Mouse (Mus musculus) intestine, embryonic 14.5 days (tissue): Measurements from ENCODE around the gene Zfp865. TPM values are rescaled to one million over a fixed set of nuclear protein-coding genes. Genes with fewer than 3 reads are reported as not detected.

Source experiments
- ATAC-seq: fragments of 200-750 bp; cut with Nextera tagmentation; replicated peaks from 2 replicates; pipeline ENCODE4 v1.8.0; 2017; ENCODE audit warnings: low read depth, moderate number of reproducible peaks, moderate TSS enrichment, moderate library complexity; ENCODE audit not compliant: low FRiP score, low TSS enrichment
- DNase-seq: peaks from one replicate; pipeline ENCODE4 v3.0.0-alpha.2; 2018; ENCODE audit warnings: low spot score
- H3K27ac ChIP-seq: fragments of 300-500 bp; sonication (generic); 2 replicates; pipeline ENCODE4 v1.5.1; 2014; ENCODE audit warnings: low read depth, mild to moderate bottlenecking, control low read depth
- H3K27me3 ChIP-seq: fragments of 300-500 bp; sonication (generic); replicated peaks from 2 replicates; pipeline ENCODE4 v1.6.1; 2014; ENCODE audit warnings: low read length, control low read depth; ENCODE audit not compliant: control insufficient read depth, insufficient read depth
- H3K36me3 ChIP-seq: fragments of 300-500 bp; sonication (generic); 2 replicates; pipeline ENCODE4 v1.6.1; 2014; ENCODE audit warnings: low read length, control low read depth; ENCODE audit not compliant: control insufficient read depth, insufficient read depth
- H3K4me1 ChIP-seq: fragments of 300-500 bp; sonication (generic); replicated peaks from 2 replicates; pipeline ENCODE4 v1.6.1; 2014; ENCODE audit warnings: low read length, control low read depth, mixed read lengths; ENCODE audit not compliant: control insufficient read depth, insufficient read depth
- H3K4me2 ChIP-seq: fragments of 300-500 bp; sonication (generic); 2 replicates; pipeline ENCODE4 v1.6.1; 2014; ENCODE audit warnings: low read length
- H3K4me3 ChIP-seq: fragments of 300-500 bp; sonication (generic); 2 replicates; pipeline ENCODE4 v1.5.1; 2014; ENCODE audit warnings: low read depth, low read length, control low read depth, mixed read lengths
- H3K9ac ChIP-seq: fragments of 300-500 bp; sonication (generic); 2 replicates; pipeline ENCODE4 v1.6.1; 2014; ENCODE audit warnings: mild to moderate bottlenecking, low read length
- H3K9me3 ChIP-seq: fragments of 300-500 bp; sonication (generic); 2 replicates; pipeline ENCODE4 v1.6.1; 2016; ENCODE audit warnings: low read length, control low read depth; ENCODE audit not compliant: control insufficient read depth
- WGBS: fragments of 180-500 bp; shearing (Covaris S2); extraction: QIAGEN DNeasy Blood & Tissue Kit; methylation state at CpG from one replicate; pipeline ENCODE4 v1.1.7; 2014; 5-methylcytosine and 5-hydroxymethylcytosine counted together
- polyA plus RNA-seq: library from polyadenylated mRNA; unstranded; fragments of >200 nt; fragmentation: Nextera tagmentation; extraction: Ambion mirVana; gene quantifications from 2 replicates; pipeline ENCODE4 v1.2.1, GENCODE M21; 2014

Zfp865 gene
- polyA plus RNA-seq, 1 experiment from 2014 or later: 7.2 TPM

DNA sequence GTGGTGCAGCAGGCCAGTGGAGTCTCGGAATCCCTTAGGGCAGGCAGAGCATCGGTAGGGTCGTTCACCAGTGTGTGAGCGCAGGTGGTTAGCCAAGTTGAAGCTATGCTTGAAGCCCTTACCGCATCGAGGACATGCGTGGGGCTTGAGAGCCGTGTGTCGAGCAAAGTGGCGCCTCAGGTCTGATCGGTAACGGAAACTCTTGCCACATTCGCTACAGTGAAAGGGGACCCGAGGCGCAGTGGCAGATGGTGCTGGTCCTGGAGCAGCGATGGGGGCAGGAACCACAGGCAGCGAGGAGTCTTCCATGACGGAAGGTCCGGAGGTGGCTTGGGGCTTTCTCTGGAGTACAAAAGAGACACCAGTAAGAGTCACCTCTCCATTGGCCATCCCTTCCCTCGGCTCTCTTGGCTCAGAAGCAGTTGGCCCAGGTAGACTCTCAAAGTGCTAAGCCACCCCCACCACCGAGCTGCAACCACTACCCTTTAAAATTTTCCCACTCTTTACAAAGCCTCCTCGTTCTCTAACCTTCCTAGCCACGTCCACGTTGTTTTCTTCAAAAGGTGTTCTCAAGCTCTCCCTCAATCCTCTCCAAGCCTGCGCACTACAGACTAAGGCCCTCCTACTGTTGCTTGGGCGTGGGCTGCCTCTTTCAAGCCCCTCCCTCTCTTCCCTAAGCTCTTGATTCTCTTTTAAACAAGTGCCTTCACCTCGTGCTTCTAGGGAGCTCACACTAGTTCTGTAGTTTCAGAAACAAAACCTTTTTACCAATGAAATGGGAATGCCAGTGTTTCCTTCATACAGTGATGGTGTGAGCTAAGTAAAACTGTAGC lies 7.3 kb upstream of the Zfp865 start:
- DNase-seq (no peak), ATAC-seq (no peak)
- Histone ChIP-seq H3K27me3 (no peaks in the 10 kb centered on the region), H3K27ac (no peak overlapping the region), H3K4me2 (peak overlapping the region; percentile 50), H3K9me3 (peaks cover 2% of the 10 kb centered on the region), H3K4me3 (peak overlapping the region; percentile 64; the same call in 1 of the 2 replicates), H3K9ac (no peak overlapping the region), H3K36me3 (peaks cover 51% of the 10 kb centered on the region), H3K4me1 (peaks cover 6% of the 10 kb centered on the region; the same call in 1 of the 2 replicates)
- WGBS: 90% methylated on average over 27 of the region's 27 CpGs

DNA sequence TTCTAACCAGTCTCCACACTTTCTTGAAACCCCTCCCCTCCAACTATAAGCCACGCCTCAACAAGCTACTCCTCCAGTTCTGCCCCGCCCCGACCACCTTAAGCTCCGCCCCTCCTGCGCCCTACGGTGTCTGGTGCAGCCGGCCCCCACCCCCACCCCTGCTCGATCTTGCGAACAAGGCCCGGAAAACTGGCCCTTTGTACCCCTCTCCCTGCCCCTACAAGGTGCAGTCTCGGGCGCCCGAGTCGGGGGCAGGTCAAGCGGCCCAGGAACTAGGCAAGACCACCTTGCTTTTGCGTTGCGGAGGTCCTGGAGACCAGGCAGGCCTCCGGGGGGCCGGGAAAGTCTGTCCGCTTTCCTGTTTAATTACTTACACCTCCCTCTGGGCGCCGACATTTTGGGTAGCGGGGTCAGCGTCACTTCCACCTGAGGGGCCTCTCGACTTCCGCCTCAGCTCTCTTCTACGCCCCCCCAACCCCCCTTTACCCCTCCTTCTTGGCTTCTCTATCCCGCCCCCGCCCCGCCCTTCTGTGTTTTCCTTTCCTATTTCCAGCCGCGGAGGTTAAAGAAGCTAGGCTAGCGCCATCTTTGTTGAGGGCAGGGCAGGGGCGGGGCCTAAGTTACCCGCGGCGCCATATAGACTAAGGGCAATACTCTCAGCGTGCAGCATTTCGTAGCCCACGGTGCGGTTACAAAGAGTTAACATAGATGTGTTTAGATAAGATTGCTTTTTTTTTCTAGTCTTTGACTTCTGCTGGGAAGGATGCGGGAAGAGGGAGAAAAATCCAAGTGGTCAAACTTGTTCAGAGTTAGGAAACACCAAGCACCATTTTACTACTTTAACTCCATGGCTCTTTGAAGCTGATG lies 5.7 kb upstream of the Zfp865 start, which contains the start of the genes Zfp524 and Fiz1:
TSS of gene Zfp524 (plus strand) at position 165 of the 867 bp plus-strand sequence.
TSS of gene Fiz1 (minus strand) at position 447 of the 867 bp plus-strand sequence.
- ATAC-seq (peak; percentile 85), DNase-seq (peak; percentile 98)
- WGBS: under 1% methylated on average over 42 of the region's 42 CpGs
- Histone ChIP-seq H3K4me2 (peak within 1 kb of the TSS; percentile 63), H3K27me3 (no peaks in the 10 kb centered on the region), H3K9me3 (peaks cover 2% of the 10 kb centered on the region; the same call in 1 of the 2 replicates), H3K4me3 (peak within 1 kb of the TSS; percentile 64), H3K4me1 (peaks cover 10% of the 10 kb centered on the region; the same call in 1 of the 2 replicates), H3K9ac (peak within 1 kb of the TSS; percentile 80), H3K27ac (peak within 1 kb of the TSS; percentile 98), H3K36me3 (peaks cover 38% of the 10 kb centered on the region)

DNA sequence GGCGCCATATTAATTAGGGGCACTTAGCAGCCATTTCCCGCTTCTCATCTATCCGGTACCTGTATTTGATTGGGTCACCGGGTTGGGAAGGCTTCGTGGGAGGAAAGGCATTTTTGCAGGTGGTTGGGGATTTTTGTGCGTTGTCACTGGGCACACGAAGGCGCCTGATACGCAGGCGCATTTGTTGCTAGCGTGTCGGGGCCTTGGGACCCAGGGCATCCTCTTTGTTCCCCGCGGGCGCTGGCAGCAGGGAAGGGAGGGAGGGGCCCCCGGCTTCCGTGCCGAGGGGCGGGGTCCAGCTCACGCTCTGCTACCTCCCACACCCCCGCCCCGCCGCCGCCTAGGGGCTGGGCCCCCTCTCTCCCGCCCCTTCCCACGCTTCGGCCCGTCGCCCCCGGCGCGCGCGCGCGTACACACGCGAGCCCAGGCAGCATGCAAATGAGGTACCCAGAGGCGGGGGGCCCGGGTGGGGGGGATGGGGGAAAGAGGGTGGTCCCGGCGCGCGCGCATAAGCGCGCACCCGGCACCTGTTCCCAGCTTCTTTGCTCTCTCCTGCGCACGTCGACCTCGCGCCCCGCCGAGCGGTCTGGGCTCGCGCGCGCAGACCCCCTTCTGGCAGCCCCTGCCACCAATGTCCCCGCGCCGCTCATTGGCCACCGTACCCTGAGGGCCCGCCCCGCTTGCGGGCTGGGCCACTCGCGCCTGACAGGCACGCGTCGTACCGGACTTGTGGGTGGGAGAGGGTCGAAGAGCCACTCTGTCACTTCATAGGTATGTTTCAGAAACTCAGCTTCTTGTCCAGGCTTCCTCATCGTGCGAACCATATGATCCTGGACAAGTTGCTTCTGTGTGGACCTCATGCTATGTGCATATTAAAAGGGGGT lies 4.8 kb upstream of the Zfp865 start, which contains the start of gene Gm44973:
TSS of gene Gm44973 (plus strand) at position 379 of the 884 bp plus-strand sequence.
- peak; percentile 75 for ATAC-seq
- Histone ChIP-seq H3K27ac (peak within 1 kb of the TSS; percentile 98), H3K9ac (peak within 1 kb of the TSS; percentile 80), H3K9me3 (peaks cover 2% of the 10 kb centered on the region; the same call in 1 of the 2 replicates), H3K27me3 (no peaks in the 10 kb centered on the region), H3K4me1 (peaks cover 11% of the 10 kb centered on the region; the same call in 1 of the 2 replicates), H3K4me3 (peak within 1 kb of the TSS; percentile 64), H3K36me3 (peaks cover 30% of the 10 kb centered on the region), H3K4me2 (peak within 1 kb of the TSS; percentile 63)
- DNase-seq: peak; percentile 97
- under 1% methylated on average over 52 of the region's 76 CpGs for WGBS

- ATAC-seq (no peak), DNase-seq (no peak)
- Histone ChIP-seq H3K27me3 (no peaks in the 10 kb centered on the region), H3K27ac (peak overlapping the region; percentile 98), H3K4me1 (peaks cover 12% of the 10 kb centered on the region), H3K36me3 (peaks cover 23% of the 10 kb centered on the region), H3K4me2 (peak overlapping the region; percentile 63), H3K9ac (peak overlapping the region; percentile 76), H3K4me3 (peak overlapping the region; percentile 64), H3K9me3 (peaks cover 2% of the 10 kb centered on the region; the same call in 1 of the 2 replicates)
- WGBS: 57% methylated on average over 3 of the region's 3 CpGs
Observed at GRCm38 (mm10) chr7:5016057-5016456, 4.1 kb upstream of the Zfp865 start.

GRCm38 (mm10) chr7:5016920-5017319 lies 3.3 kb upstream of the Zfp865 start:
- Histone ChIP-seq H3K4me2 (no peak overlapping the region), H3K4me1 (peaks cover 20% of the 10 kb centered on the region), H3K4me3 (no peak overlapping the region), H3K36me3 (peaks cover 17% of the 10 kb centered on the region), H3K9ac (no peak overlapping the region), H3K27ac (no peak overlapping the region), H3K27me3 (no peaks in the 10 kb centered on the region), H3K9me3 (peaks cover 2% of the 10 kb centered on the region; the same call in 1 of the 2 replicates)
- no peak for DNase-seq
- no peak for ATAC-seq
- 96% methylated on average over 2 of the region's 2 CpGs for WGBS

DNA sequence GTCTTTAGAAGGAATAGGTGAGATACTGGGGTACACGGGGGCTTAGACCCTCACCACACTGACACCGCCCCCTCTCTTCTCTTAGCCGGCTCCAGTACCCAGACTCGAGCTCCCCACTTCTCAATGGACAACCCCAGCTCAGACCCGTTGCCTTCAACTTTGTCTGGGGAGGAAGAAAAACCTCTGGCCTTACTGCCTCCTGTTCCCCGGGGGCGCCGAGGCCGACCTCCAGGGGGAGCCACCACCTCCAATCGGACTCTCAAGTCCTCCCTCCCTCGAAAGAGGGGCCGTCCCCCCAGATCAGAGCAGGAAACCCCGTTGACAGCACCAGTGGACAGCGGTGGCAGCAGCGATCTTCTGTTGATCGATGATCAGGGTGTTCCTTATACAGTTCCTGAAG lies 2.8 kb upstream of the Zfp865 start:
- 92% methylated on average over 16 of the region's 16 CpGs for WGBS
- Histone ChIP-seq H3K4me3 (no peak overlapping the region), H3K9me3 (peaks cover 2% of the 10 kb centered on the region; the same call in 1 of the 2 replicates), H3K4me2 (no peak overlapping the region), H3K9ac (no peak overlapping the region), H3K36me3 (peaks cover 17% of the 10 kb centered on the region), H3K27me3 (no peaks in the 10 kb centered on the region), H3K4me1 (peaks cover 20% of the 10 kb centered on the region), H3K27ac (no peak overlapping the region)
- no peak for DNase-seq
- ATAC-seq: no peak

- Histone ChIP-seq H3K9me3 (peaks cover 2% of the 10 kb centered on the region; the same call in 1 of the 2 replicates), H3K4me3 (no peak overlapping the region), H3K4me1 (peaks cover 20% of the 10 kb centered on the region), H3K9ac (no peak overlapping the region), H3K27me3 (no peaks in the 10 kb centered on the region), H3K27ac (no peak overlapping the region), H3K36me3 (peaks cover 18% of the 10 kb centered on the region), H3K4me2 (no peak overlapping the region)
- WGBS: 96% methylated on average over 21 of the region's 21 CpGs
- ATAC-seq (no peak), DNase-seq (no peak)
Observed at GRCm38 (mm10) chr7:5017931-5018330, 2.2 kb upstream of the Zfp865 start.
